Mouse (Mus musculus) embryonic fibroblast, embryonic 13.5 days (primary cell): ENCODE measurements around the gene Slc22a15. TPM values are rescaled to one million over a fixed set of nuclear protein-coding genes. Genes with fewer than 3 reads are reported as not detected.

Experiments used
- H3K27ac ChIP-seq: 2 replicates; pipeline ENCODE4 v1.5.1; 2012; ENCODE audit warnings: low read length, control low read depth, inconsistent platforms; ENCODE audit not compliant: insufficient read depth
- H3K4me1 ChIP-seq: 2 replicates; pipeline ENCODE4 v1.6.1; 2011; ENCODE audit warnings: low read length; ENCODE audit not compliant: control insufficient read depth, insufficient read depth
- H3K4me3 ChIP-seq: 2 replicates; pipeline ENCODE4 v1.5.1; 2011; ENCODE audit warnings: mild to moderate bottlenecking, control low read depth, low read length; ENCODE audit not compliant: insufficient read depth
- CTCF ChIP-seq: IDR thresholded peaks from 2 replicates; pipeline ENCODE4 v1.5.1; 2011; ENCODE audit warnings: mild to moderate bottlenecking, control low read depth, low read length, moderate library complexity, borderline replicate concordance; ENCODE audit not compliant: insufficient read depth
- POLR2A ChIP-seq: IDR thresholded peaks from 2 replicates; pipeline ENCODE4 v1.6.1; 2011; ENCODE audit warnings: low read depth, mild to moderate bottlenecking, control low read depth, low read length, moderate library complexity
- polyA plus RNA-seq: library from polyadenylated mRNA; stranded (reverse); fragments of >200 nt; gene quantifications from 2 replicates; pipeline ENCODE4 v1.2.4, GENCODE M21; 2011; ENCODE audit warnings: low read depth; ENCODE audit not compliant: missing spikeins, insufficient read length

The Slc22a15 gene
- polyA plus RNA-seq: 5.6 and 8.1 TPM in 2 replicates

DNA sequence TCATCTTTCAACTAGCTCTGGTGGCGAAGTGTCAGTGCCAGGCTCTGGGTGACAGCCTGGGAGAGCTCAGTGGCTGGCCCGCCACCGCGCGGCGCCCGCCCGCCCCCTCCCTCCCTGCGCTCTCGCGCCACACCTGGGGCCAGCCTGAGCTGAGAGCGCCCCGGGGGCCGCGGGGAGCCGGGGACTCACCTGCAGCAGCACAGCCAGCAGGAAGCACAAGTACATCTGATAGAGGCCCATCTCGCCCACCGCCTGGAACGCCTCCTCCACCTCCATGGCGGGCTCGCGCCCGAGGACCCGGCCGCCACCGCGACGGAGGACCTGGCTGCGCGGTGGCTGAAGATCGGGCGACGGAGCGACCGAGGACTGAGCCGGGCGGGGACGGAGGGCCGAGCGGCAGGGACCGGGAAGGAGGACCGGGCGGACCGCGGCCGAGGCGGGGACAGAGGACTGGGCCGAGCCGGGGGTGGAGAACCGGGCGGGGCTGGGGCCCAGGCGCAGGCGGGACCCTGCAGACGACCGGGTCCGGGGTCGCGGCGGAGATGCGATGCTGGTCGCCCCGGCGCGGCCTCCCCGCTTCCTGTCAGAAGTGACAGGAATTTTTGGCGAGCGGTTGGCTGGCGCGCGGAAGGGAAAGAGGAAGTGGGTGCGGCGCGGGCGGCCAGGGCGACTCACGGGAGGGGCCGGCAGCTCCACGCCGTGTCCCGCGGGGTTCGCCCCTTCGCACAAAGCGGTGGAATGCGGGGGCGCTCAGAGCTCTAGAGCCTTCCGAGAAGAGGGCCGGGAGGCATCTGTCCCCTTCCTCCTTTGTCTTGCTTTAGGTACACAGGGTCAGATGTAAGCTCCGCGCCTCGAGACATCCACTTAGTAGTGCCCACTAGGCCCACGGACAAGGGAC lies at the start of gene Slc22a15:
Gene Slc22a15, minus strand, starts transcription at position 611 of the 898 bp plus-strand sequence.
- Histone ChIP-seq H3K4me1 (no peaks in the 10 kb centered on the region), H3K27ac (no peak within 1 kb of the TSS), H3K4me3 (peak within 1 kb of the TSS; percentile 68)
- TF ChIP-seq CTCF (no peak), POLR2A (peak; percentile 16; the same call in 1 of the 2 replicates)

DNA sequence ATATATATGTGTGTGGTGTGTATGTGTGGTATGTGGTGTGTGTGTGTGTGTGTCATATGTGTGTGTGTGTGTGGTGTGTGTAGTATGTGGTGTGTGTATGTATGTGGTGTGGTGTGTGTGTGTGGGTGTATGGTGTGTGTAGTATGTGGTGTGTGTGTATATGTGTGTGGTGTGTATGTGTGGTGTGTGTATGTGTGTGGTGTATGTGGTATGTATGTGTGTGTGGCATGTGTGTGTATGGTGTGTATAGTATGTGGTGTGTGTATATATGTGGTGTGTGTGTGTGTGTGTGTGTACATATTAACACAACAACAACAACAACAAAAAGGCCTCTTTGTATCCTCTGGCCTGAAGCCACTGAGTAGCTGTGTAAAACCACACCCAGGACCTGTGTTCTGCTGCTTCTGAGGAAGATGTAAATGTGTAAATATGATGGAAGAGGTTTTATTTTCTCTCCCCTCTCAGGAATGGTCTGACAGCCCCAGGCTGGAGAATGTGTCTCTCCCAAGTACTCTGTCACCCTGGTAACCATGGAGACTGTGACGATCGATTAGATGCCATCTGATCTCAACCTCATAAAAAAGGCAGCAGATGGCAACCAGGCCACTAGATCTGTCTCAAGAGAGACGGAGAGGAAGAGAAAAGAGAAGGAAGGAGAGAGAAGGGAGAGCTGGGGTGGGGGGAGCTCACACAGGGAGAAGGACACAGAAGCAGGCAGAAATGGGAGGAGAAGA lies 42.7 kb upstream of the Slc22a15 start:
- Histone ChIP-seq H3K4me1 (no peaks in the 10 kb centered on the region), H3K27ac (no peak overlapping the region), H3K4me3 (no peak overlapping the region)
- TF ChIP-seq POLR2A (0 out of 2 replicates have a peak, but pooled peaks have one; percentile 28), CTCF (no peak)

DNA sequence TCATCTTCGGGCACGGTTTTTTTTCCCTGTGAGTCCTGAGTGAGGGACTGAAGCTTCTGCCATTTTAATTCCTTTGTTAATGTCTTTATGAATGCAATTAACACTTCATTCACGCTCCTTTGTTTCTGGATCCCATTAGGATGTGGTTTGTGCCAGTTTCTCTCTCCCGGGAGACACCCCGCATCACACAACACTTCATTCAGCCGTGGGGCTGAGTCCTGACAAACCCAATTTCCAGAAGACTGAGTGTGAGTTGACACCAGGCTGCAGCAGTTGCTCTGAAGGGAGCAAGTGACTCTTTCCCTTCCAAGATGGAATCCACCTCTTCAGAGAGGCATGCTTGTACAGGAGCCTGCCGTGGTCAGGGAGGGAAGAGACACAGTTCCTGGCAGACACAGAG lies 40.1 kb upstream of the Slc22a15 start:
- TF ChIP-seq POLR2A (no peak), CTCF (no peak)
- Histone ChIP-seq H3K4me1 (no peaks in the 10 kb centered on the region), H3K4me3 (no peak overlapping the region), H3K27ac (no peak overlapping the region)

DNA sequence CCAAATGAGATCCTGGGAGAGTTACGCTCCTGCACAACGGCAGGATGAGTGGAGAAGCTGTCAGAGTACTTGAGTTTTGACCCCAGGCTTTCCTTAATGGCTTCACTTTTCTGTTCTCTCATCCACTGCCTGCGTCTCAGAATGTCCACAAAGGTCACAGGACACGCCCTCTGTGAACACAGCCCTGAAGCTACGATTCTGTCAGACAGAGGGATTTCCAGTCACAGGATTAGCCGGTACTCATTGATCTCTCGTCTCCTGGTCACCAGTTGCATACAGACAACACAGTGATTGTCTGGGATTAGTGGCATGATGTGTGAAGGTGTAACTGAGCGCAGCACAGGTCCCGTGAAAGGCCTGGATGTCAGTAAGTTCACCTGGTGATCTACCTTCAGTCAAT lies 39.2 kb upstream of the Slc22a15 start:
- TF ChIP-seq CTCF (no peak), POLR2A (no peak)
- Histone ChIP-seq H3K4me1 (no peaks in the 10 kb centered on the region), H3K4me3 (no peak overlapping the region), H3K27ac (no peak overlapping the region)

DNA sequence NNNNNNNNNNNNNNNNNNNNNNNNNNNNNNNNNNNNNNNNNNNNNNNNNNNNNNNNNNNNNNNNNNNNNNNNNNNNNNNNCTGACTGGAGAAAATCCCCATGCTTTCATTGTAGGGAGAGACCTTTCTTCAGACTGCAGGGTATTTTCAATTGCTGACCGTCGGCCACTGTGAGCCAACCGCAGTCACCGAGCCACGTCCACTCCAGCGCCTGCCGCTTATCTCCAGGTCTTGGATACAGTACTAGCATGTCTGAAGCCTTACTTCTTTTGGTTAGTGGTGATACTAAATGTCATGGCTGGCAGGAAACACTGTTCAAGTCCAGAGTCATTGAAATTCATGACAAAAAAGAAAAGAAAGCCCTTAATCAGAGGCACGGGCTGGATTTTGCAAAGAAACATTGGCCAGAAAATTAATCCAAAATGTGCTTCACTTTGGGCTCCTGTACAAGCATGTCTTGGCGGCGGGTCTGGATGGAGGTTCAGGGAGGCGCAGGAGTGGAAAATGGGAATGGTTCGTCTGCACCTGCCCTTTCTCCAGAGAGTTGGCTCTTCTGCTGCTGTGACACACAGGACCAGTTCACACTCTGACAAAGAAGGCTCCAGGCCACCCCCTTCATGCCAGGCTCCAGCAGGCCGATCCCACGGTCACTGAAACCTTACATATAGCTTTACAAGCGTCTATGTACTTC lies 37.0 kb upstream of the Slc22a15 start:
- TF ChIP-seq CTCF (no peak), POLR2A (no peak)

DNA sequence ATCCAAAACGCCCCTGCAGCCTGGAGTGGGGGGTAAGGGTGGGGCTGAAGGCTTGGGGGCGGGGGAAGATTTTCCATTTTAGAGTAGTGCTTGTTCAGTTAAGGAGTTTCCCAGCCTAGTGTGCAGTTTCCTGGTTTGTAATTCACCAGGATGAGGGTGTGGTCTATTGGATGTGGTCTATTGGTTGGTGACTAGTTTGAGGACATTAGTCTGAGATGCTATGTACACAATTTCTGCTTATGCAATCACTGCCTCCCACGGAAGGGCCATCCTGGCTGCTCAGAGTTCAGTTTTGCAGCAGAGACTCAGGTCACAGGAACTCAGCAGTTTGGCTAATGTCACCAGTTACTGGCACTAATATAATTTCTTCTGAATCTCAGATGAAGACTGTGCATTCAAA lies 33.8 kb upstream of the Slc22a15 start:
- TF ChIP-seq POLR2A: no peak
- TF ChIP-seq CTCF: no peak
- no peaks in the 10 kb centered on the region for H3K4me1 ChIP-seq
- H3K27ac ChIP-seq: no peak overlapping the region
- H3K4me3 ChIP-seq: no peak overlapping the region

More for the DNA sequence above, 37.0 kb upstream of the Slc22a15 start:
- no peaks in the 10 kb centered on the region for H3K4me1 ChIP-seq
- H3K27ac ChIP-seq: no peak overlapping the region
- no peak overlapping the region for H3K4me3 ChIP-seq

GRCm38 (mm10) chr3:101953506-101953905 lies 29.3 kb upstream of the Slc22a15 start:
- no peaks in the 10 kb centered on the region for H3K4me1 ChIP-seq
- TF ChIP-seq POLR2A: no peak
- no peak for TF ChIP-seq CTCF
- no peak overlapping the region for H3K4me3 ChIP-seq
- no peak overlapping the region for H3K27ac ChIP-seq

- H3K4me3 ChIP-seq: no peak overlapping the region
- no peak for TF ChIP-seq CTCF
- TF ChIP-seq POLR2A: no peak
- H3K27ac ChIP-seq: no peak overlapping the region
- H3K4me1 ChIP-seq: no peaks in the 10 kb centered on the region
These were observed 28.3 kb upstream of the Slc22a15 start for GRCm38 (mm10) chr3:101952577-101952976.

GRCm38 (mm10) chr3:101948572-101948971 lies 24.3 kb upstream of the Slc22a15 start:
- Histone ChIP-seq H3K27ac (no peak overlapping the region), H3K4me1 (no peaks in the 10 kb centered on the region), H3K4me3 (no peak overlapping the region)
- no peak for TF ChIP-seq CTCF
- no peak for TF ChIP-seq POLR2A

- no peak overlapping the region for H3K4me3 ChIP-seq
- no peak overlapping the region for H3K27ac ChIP-seq
- no peaks in the 10 kb centered on the region for H3K4me1 ChIP-seq
- TF ChIP-seq CTCF (no peak), POLR2A (no peak)
These were observed 23.0 kb upstream of the Slc22a15 start for GRCm38 (mm10) chr3:101947250-101947649.

DNA sequence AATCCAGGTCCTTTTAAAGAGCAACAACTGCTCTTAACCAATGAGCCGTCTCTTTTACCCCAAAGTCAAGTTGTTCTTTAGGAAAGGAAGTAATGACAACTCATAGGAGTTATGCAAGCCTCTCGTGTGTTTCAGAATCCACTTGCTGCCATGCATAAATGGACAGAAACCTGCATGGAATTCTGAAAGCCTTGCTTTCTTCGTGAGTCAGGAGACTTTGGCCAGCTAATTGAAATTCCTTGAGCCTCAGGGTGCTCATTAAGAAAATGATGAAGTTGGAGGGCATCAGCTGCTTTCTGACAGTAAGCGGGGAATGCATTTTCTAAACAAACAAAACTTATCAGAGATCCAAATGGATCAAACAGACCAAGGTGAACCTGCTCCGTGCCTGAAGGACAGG lies 21.0 kb upstream of the Slc22a15 start:
- TF ChIP-seq CTCF: no peak
- no peak for TF ChIP-seq POLR2A
- no peaks in the 10 kb centered on the region for H3K4me1 ChIP-seq
- H3K27ac ChIP-seq: no peak overlapping the region
- no peak overlapping the region for H3K4me3 ChIP-seq
